Mouse (Mus musculus) spleen, adult 12 weeks (tissue): ENCODE measurements around the gene Hdac6.

Experiments used
- DNase-seq: peaks from one replicate; pipeline ENCODE4 v3.0.0; 2022; ENCODE audit warnings: low spot score

The Hdac6 gene

DNA sequence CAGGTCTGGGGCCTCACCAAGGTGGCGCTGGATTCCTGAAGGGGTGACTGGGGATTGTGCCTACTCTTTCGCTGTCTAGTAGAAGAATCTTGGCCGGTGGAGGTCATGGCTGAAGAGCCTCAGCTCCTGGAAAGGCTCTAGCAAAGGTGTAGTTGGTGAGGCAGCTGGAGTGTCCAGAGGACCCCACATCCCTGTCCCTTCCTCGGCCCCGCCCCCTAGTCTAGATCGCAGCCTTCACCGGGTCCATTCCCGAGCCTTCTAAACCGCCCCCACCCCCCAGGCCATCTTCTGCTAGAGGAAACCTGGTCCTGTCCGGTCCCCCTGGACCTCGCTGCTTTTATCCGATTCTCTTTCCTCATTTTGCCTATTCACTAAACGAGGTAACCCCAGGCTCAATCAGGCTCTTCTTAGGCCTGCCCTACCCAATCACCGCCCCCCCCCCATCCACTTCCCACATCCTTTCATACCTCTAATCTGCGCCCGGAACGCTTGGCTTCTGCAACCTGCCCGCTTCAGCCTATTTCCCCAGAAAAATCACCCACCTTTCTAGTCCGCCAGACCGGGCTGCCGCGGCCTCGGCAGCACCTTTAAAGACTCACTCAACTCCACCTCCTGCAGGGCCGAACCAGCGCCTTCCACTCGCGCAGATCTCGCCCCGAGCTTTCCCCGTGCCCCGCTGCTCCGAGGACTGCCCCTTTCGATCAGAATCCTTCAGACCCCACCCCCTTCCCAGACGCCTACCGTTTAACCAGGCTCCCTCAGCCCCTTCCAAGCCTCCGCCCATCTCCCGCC lies at the start of gene Hdac6:
Gene Hdac6, minus strand, starts transcription at position 782 of the 792 bp plus-strand sequence.
- DNase-seq: no peak

DNA sequence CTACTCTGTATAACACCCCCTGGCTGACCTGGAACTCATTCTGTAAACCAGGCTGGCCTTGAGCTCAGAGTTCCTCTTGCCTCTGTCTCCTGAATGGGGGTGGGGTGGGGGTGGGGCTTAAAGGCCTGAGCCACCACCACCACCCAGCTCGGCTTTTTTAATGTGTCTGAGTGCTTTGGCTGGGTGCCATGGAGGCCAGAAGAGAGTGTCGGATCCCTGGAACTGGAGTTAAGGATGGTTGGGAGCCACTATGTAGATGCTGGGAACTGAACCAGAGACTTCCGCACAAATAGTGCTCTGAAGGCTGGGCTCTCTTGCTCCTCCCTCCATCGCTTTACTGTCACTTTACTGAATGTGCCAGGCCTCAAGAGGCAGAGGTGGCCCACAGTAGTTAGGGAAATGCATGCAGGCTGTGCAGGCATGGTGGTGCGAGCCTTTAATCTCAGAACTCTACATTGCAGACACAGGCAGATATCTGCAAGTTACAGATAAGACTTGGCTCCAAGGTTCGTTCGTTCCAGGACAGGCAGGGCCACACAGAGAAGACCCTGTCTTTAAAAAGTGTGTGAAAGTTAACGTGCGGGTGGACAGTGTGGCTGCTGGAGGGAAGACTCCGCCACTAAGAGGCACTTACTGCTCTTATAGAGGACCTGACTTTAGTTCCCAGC lies 45.5 kb upstream of the Hdac6 start:
- no peak for DNase-seq

DNA sequence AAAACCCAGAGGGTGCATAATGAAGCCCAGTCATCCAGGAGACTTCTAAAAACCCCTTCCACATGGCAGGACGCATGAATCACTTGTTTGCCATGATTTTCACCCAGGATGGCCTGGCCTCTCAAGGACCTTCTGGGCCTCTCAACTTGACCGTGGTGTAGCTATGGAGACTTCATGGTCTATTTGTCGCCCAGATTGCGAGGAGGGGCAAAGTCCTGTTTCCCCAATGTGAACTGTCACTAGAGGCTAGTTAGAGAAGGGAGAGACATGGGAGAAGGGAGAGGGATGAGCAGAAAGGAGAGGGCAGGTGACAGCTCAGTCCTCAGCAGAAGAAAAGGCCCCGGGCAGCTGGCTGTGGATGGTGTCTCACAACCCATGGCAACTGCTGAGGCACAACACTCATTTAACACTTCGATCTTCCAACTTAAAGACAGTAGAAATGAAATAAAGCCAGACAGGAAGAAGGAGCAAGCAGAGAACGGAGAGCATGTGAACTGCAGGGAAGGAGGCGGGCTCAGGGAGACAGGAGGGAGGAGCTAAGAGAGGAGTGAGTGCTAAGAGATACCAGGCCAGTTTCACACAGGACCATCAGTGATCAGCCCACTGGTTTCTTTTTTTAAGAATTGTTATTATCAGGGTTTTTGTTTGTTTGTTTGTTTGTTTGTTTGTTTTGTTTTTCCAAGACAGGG lies 44.8 kb upstream of the Hdac6 start:
- DNase-seq: no peak

DNA sequence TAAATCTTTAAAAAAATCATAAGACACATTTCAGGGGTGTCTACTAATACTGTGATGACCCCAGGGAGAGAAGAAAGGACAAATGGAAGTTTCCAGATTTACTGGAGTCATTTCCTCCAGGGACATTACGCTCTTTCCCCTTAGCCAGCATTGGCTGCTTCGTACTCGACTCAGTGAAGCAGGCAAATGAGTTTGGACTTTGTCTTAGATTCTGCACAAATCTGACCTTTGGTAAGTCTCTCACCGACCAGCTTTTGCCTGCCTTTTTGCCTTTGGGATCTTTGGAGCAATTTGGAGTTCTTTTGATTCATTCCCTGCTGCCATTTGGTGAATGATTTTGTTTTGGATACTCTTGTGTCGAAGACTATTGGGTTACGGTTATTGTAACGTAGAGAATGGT lies 33.7 kb upstream of the Hdac6 start:
- no peak for DNase-seq

DNA sequence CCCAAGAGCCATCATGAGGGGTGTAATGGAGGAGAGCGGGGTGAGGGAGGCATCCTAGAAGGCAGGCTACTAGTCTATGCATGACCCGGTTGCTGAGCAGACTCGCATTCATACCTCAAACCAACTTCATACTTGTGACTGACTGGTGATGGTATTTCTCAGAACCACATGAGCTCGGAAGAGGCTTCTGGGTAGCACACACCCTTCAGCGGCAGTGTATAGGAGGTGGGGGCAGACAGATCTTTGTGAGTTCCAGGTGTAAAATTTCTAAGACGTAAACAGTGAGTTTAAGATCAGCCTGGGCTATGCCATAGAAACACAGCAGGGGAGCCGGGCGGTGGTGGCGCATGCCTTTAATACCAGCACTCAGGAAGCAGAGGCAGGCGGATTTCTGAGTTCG lies 30.2 kb upstream of the Hdac6 start, which contains the start of gene Gata1:
Gene Gata1, minus strand, starts transcription at position 180 of the 400 bp plus-strand sequence.
- no peak for DNase-seq

DNA sequence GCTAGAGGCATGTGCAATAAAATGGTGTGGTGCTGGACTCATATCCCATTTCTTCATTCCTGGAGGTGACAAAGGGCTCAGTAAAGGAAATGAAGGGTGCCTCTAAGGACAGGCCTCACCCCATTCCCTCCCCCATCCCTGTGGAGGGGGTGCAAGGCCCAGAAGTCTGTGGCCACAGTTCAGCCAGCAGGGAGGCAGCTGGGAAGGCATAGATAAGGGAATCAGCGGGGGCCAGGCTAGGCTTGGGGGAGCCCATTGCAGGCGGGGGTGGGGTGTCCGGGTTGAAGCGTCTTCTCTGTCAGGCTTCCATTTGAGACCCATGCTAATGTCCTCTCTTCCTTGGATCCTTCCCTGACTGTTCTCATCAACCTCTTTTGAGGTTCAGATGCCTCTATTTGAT lies 23.6 kb upstream of the Hdac6 start:
- DNase-seq: peak; percentile 73

DNA sequence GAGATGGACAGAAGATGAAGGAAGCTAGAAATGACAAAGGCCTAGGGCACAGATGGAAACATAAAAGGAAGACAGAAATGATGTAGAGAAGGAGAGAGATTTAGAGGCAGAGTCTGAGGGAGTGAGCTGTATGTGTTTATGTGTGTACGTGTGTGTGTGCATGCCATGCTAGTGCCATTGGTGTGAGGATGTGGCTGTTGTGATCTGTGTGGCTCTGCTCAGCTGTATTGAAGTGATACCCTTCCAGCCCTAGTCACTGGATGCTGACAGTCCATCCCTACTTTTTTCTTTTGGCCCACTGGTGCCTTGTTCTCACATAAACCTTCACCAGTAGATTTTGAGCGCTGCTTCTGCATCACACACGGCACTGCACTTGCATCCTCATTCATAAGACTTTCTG lies 21.2 kb upstream of the Hdac6 start:
- DNase-seq: no peak

DNA sequence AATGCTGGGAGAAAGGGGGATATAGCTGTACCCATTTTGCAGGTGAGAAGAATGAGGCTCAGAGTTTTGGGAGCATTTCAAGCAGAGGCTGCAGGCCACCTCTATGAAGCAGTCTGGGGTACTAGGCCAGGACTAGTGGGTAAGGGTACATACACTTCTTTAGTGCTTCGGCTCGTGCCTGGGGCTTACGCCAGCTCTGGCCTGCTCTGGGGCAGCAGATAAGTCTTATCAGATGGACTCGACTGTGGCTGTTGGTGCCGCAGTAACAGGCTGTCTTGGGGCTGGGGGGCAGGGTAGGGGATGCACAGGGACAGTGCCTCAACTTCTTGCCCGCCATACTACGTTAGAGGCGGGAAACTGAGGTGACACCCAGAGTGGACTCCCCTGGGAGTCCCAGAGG lies 20.5 kb upstream of the Hdac6 start:
- DNase-seq: peak; percentile 32

DNA sequence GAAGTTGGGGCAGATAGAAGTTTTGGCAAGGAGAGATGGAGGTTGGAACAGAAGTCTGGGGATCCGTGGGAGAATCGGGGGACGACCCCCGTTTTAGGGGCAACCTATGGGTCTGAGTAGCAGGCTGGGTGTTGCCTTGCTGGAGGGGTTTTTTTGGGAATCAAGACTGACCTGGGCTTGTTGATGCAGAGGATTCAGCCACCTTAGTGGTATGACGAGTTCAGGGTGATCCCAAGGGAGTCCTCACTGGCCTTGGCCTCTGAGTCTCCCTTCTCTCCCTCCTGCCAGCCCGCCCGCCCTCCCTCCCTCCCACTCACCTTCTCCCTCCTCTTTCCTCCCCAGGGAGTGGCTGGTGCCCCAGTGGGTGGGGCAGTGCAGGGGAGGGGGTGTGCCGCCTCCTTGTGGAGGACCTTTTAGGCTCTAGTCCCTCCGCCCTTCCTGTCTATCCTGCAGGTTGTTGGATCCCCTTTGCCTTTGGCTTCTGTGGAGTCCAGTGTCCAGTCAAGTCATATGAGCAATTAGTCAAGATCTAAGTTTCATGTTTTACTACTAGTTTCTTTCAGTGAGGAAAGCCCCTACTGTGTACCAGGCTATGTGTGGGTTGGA lies 20.0 kb upstream of the Hdac6 start:
- DNase-seq: peak; percentile 45

DNA sequence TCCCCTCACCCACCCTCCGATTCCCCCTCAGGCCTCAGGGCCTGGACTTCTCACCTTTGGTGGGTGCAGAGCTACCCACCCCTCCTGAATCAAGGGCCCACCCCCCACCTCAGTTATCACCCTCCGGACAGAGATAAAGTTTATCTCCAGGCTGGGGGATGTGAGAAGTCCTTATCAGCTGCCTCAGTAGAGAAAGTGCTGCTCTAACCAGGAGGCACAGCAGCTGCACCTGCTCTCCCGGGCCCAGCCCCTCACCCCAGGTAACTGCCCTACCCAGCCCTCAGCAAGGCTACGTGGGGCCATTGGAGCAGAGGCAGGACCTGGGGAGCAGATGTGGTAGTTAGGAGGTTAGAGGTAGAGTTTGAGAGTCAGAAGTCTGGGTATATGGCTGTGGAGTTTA lies 18.5 kb upstream of the Hdac6 start:
- no peak for DNase-seq

DNA sequence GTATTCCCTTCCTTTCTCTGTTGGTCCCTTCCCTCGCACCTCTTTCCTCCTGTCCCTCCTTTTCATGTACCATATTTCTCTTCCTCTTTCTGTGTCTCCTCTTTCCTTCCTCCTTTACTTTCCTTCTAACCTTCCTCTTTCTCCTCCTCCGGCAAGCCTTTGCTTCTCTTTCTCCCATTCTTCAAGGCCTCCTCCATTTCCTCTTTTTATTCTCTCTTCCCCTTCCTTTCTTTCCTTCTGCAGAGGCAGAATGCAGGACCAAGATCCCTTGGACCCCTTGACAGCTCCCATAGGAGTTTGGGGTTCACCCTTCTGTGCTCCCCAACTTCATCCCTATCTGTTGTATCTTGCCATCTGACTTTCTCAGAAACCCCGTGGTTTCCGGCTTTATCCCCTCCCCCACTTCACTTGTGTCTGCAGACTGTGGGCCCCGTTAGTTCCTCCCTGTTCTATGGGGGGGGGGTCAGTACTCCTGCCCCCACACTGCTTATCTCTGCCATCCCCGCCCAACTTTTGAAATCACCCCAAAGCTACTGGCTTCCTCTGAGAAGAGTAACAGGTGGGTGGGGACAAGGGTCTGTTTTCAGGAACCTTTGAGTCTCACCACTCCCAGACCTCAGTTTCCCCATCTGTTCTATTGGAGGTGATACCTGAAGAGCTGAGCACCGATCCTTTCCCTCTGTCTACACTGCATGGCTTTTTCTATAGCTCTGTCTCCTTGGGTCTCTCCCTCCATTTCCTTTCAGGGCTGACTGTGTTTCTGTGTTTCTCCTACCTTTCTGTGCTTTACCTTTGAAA lies 16.3 kb upstream of the Hdac6 start:
- DNase-seq: no peak

DNA sequence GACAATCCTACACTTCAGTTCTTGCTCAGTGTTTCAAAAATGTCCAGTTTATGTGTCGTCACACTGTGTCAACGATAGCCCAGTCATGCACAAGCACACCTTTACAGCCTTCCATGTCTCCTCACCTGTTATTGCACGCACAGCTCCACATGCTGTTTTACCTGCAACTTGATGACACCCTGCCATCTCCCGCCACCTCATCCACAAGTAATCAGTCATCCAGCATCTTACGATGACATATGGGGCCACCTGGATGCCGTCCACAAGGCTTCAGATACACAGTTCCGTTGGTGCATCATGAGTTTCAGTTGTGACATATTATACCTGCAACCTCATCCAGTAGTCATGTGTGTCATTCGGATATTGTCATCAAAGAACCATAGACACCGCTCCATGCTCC lies 11.2 kb upstream of the Hdac6 start:
- no peak for DNase-seq

DNA sequence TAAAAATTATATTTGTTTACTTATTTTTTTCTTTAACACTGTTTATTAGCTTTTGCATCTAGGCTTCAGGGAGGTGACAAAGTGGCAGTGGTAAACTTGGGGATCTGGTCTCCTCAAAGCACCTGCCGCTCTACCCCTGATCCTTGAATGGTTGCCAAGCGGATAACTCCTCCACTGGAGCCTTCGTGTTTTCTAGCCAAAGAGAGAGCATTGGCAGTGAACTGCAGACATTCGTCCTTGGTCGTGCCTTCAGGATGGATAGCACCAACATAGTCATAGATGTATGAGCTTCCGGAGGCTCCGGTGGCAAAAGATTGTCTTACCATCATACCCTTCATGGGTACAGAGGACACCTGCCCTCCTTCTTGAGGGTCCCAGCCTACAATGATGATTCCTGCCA lies 2.4 kb upstream of the Hdac6 start:
- no peak for DNase-seq

DNA sequence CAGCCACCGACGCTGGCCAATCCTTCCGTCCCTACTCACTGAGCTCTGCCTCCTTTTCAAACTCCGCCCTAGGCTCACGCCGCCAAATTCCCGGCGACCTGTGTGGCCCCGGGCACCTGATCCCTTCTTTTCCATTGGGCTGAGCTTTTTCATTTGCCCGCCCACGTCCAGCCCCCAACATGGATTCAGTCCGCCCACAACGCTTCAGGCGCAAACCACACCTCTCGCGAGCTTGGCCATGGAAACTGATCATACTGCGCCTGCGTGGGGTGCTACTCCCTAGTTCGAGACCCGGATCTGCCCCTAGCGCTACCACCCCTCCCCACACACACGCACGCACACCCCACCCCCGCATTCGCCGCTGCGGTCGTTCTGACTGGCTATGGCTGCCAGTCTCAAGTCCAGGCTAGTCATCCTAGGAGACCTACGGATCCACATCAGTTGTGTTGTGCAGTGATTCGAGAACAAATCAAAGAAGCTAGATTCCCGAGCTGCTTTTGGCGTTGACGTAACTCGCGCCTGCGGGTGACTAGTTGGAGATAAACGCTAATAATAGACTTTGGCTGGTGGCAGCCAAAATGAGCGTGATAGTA lies 307 bp upstream of the Hdac6 start:
- peak; percentile 80 for DNase-seq

DNA sequence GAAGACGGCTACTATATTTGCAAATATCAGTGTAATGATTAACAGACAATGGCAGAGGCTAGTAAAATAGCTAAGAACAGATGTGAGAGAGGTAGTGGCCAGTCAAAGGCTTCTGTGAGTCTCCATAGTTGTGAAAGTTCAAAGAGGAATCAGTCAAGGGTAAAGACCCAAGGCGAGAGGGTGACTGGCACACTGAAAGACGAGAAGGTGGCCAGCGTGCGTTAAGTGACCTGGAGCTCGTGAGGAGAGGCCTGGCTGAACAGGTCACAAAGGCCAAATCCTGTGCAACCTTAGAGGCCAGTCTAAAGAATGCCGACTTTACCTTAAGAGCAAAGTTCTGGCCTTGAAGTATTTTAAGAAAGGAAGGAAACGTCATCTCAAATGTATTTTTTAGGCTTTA lies 2.1 kb downstream of the Hdac6 start:
- DNase-seq: no peak

DNA sequence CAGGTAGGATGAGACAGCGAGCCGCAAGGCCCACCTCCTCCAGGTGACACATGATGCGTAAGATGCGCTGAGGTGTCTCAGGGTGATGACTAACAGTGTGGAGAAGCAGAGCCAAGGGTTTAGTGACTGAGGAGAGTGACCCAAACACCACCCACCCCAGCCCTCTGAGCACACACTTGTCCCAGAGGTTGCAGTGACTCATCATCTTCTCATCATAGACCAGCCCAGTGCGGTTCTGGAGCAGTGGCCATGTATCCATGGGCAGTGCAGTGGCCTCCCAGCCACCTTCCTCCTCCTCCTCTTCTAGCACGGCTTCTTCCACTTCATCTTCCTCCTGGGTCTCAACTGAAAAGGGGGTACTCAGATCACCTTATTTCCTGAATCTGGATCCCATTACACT lies 10.0 kb downstream of the Hdac6 start:
- DNase-seq: no peak

DNA sequence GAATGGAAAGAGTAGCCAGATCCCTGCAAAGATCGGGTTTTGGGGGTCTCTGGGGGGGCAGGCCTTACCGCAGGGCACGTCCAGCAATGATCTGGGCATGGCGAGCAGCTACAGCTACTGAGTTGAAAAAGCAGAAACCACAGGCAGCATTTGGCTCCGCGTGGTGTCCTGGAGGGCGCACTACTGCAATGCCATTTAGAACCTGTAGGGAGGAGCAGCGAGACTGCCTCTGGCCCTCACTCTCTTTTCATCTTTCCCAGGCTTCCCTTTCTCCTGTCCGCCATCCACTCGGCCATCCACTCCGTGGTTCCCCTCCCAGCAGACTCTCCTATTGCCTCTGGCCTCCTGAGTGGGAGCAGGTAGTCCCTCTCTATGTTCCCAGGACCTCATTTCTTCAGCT lies 10.8 kb downstream of the Hdac6 start:
- DNase-seq: no peak

DNA sequence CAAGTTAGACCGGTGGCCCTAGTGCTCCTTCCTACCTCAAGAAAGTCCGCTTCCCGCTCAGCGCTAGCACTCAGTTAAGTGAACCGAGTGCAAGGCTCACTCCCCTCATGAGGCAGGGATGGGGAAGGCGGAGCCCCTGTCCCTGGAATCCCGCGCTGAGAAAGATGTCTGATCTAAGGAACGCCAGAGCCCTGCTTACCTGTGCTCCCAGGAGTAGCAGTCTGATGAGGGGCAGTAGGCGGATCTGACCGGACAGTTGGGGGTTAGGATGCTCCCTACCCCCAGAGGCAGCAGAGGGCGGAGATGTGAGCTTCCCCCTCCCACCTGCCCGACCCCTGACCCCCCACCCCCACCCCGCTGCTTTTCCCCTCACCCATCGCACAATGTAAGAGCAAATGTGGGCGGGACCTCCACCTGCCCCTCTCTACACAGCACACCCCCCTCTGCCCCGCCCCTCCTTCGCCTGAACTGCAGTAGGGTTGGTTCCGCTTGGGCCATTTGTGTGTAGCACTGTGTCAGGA lies 19.4 kb downstream of the Hdac6 start, which contains the start of gene Eras:
Gene Eras, minus strand, starts transcription at position 338 of the 521 bp plus-strand sequence.
- DNase-seq: no peak

DNA sequence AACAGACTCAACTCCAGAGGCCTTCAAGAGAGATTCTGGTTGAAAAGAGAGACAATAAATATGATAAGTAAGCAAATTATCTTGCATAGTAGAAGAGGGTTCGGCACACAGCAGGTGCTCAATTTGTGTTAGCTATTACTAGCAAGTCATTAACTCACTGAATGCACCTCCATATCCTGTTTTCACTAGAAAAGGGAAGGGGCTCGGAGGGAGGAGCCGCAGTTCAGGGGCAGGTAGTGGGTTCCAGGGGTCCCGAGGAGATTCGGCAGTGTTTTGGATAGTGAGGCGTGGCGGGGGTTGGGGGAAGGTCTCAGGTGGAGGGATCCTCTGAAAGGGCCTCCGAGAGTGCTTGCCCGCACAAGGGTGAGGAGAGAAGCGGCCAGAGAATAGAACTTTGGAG lies 20.6 kb downstream of the Hdac6 start:
- DNase-seq: no peak

DNA sequence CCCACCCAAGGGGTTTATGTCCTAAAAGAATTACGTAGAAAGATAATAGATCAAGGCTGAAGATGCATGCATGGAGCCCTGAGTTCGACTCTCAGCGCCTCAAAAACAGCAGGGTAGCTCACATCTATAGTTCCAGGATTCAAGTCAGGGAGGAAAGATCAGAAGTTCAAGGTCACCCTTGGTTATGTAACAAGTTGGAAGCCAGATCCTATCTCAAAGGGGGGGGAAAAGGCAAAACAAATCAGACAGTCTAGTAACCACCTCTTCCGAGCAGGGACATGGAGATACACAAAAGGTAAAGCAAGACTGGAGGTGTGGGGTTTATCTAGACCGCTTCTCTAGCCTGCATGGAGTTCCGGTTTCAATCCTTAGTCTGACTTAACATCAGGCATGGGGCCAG lies 21.4 kb downstream of the Hdac6 start:
- DNase-seq: no peak

DNA sequence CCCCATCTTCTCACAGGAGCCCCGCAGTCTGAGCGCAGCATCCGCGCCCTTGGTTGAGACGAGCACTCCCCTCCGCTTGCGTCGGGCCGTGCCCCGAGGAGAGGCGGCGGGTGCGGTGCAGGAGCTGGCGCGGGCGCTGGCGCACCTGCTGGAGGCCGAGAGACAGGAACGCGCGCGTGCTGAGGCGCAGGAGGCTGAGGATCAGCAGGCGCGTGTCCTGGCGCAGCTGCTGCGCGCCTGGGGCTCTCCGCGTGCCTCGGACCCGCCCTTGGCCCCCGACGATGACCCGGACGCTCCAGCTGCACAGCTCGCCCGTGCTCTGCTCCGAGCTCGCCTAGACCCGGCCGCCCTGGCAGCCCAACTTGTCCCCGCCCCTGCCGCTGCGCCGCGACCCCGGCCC lies 25.7 kb downstream of the Hdac6 start:
- DNase-seq: no peak
